Mouse (Mus musculus): ENCODE measurements around the gene Tnrc6b. TPM values are rescaled to one million over a fixed set of nuclear protein-coding genes. Genes with fewer than 3 reads are reported as not detected.

The Tnrc6b gene
- total RNA-seq, 2 experiments from 2014 or later, result 138 to 245 TPM

- ATAC-seq (replicated peaks; ENCODE audit: low FRiP score, poor library complexity, severe bottlenecking), result no peak
Measured at GRCm38 (mm10) chr15:80697564-80697963, 13.5 kb upstream of the Tnrc6b start.

DNA sequence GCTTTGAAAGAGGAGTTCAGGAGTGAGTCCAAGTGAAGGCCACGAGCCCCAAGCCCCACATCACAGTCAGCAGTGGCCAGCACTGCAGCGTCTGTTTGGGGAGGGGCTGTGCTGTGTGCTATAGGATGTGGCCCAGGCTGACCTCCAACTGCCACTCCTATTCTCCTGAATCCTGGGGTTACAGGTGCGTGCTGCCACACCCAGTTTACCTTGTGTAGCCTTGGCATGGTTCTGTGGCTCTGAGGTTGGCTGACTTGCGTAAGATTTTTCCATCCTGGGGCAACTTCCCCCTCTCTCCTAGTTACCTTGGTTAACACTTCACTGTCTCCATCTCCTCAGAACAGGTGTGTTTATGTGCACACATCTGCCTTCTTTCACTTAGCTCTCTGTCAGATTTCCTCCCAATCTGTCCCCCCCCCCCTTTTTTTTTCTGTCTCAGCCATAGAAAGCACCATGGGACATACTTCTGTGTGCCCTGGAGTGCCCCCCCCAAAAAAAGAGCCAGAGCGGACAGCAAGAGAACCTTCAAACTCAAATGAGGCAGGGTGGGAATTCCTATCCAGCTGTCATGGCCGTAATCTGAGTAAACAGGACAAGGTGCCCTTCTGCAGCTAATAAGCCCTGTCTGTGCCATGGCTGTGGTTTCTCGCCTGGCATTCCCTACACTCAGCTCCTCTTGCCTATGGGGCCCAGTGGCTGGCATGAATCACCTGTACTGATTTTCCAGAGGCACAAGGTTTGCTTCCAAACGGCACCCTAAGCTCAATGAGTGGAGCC, 9.4 kb upstream of the Tnrc6b start:
- ATAC-seq (replicated peaks; ENCODE audit: low FRiP score, poor library complexity, severe bottlenecking), result no peak

- ATAC-seq (replicated peaks; ENCODE audit: low FRiP score, poor library complexity, severe bottlenecking), result no peak
Measured at GRCm38 (mm10) chr15:80702910-80703309, 8.2 kb upstream of the Tnrc6b start.

GRCm38 (mm10) chr15:80703495-80703894, 7.6 kb upstream of the Tnrc6b start:
- ATAC-seq (replicated peaks; ENCODE audit: low FRiP score, poor library complexity, severe bottlenecking), result no peak

DNA sequence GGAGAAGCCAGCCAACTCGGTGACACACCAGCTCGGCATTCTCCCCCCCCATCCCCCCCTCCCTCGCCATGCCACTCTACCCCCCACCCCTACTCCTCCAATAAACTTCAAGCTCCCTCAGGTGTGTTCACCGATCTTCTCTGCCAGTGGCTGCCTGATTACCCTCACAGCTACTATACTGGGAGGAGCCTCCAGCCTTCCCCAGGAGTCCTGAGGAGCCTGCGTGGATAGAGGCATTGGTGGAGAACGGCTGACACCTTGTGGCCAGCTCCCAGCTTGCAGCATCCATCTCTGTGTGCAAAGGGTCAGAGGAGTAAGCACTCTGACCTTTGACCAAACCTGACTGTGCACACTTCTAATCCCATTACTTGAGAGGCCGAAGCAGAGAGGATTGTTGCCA, 6.8 kb upstream of the Tnrc6b start:
- ATAC-seq (replicated peaks; ENCODE audit: low FRiP score, poor library complexity, severe bottlenecking), result peak; percentile 75

- peak; percentile 10; the same call in 1 of the 2 replicates for ATAC-seq (replicated peaks; ENCODE audit: low FRiP score, poor library complexity, severe bottlenecking)
Measured at GRCm38 (mm10) chr15:80705828-80706549, 5.1 kb upstream of the Tnrc6b start.

GRCm38 (mm10) chr15:80706596-80706995, 4.5 kb upstream of the Tnrc6b start:
- ATAC-seq (replicated peaks; ENCODE audit: low FRiP score, poor library complexity, severe bottlenecking), result no peak

GRCm38 (mm10) chr15:80707088-80707487, 4.0 kb upstream of the Tnrc6b start:
- ATAC-seq (replicated peaks; ENCODE audit: low FRiP score, poor library complexity, severe bottlenecking), result no peak

DNA sequence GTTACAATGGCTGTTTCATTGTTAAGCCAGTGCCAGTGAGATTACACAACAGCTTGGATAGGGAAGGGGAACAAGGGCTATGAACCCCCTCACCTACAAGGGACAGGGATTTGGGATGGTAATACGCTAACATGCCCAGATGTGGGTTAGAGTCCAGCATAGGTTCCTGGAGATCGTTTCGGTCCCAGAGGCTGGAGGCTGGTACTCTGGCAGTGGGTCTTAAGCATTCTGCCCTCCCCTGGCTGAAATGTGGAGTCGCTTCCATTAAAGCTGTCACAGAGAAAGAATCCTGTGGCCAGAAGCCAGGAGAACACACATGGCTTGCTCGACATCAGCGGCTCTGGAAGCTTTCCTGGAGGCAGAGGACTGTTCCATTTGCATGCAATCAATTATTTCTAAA, 1.5 kb upstream of the Tnrc6b start:
- no peak for ATAC-seq (replicated peaks; ENCODE audit: low FRiP score, poor library complexity, severe bottlenecking)

DNA sequence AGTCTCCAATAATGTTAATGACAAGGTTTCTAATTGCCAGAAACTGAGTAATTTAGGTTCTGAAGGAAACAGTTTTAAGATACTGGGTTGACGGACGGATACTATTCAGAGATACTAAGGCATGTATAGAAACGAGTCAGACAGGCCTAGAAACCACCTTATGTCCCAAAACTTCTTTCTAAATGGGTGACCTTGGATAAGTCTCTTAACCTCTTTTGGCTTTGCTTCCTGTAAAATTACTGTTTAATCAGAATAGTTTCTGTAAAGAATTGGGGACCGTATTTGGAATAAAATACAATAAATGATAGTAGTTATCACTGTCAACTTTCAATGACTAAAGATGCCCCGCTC, 881 bp upstream of the Tnrc6b start:
- no peak for ATAC-seq (replicated peaks; ENCODE audit: low FRiP score, poor library complexity, severe bottlenecking)

DNA sequence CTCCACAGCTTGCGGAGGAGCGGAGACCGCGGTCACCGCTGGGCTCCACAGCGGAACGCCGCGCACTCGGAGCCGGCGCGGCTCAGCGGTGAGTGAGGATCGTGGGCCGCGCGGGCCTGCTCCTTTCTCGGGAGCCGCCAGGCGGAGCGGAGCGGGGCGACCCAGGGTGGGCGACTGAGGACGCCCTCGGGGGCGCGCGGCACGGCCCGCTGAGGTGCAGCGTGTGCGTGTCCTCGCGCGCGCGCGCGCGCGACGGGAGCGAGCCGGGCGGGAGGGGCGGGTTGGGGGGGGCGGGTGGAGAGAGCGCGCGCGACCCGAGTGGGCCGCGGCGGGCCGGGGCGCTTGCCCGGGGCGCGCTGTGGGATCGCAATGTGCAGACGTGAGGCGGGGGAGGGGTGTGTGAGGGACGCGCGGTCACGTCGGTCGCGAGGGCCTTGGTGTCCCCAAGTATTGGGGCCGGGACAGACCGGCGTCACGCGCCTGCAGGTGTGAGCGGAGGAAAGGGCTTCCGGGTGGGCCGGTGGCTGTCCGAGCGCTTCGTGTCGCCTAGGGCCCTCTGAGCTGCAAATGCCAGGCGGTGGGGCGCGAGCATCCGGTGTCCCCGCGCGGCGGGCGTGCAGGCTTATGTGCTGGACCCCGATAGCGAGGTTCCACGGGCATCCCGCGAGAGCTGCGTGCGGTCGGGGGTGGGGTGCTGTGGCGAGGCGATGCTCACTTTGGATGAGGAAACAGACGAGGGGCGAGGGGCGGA, 463 bp downstream of the Tnrc6b start:
- ATAC-seq (replicated peaks; ENCODE audit: low FRiP score, poor library complexity, severe bottlenecking), result peak; percentile 19

DNA sequence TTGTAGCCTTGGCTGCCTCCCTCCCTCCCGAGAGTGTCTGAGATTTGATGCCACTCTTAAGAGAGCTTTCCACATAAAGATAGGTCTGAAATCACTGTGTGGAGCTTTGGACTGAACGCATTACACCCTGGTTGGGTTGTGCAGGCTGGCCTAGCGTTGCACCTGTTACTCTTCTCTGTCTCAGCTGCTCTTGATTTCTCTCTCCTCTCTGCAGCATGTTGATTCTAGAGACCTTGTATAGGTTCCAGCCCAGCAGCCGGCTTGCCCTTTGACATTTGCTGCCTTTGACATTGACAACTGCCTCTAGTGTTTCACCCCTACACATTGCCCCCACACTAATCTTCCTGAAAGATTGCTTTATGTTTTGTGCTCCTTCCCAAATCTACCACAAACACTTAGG, 3.2 kb downstream of the Tnrc6b start:
- no peak for ATAC-seq (replicated peaks; ENCODE audit: low FRiP score, poor library complexity, severe bottlenecking)

GRCm38 (mm10) chr15:80716631-80717135, 5.6 kb downstream of the Tnrc6b start:
- no peak for ATAC-seq (replicated peaks; ENCODE audit: low FRiP score, poor library complexity, severe bottlenecking)

- ATAC-seq (replicated peaks; ENCODE audit: low FRiP score, poor library complexity, severe bottlenecking), result no peak
Measured at GRCm38 (mm10) chr15:80717431-80717830, 6.3 kb downstream of the Tnrc6b start.

- no peak for ATAC-seq (replicated peaks; ENCODE audit: low FRiP score, poor library complexity, severe bottlenecking)
Measured at GRCm38 (mm10) chr15:80720249-80720648, 9.1 kb downstream of the Tnrc6b start.

- no peak for ATAC-seq (replicated peaks; ENCODE audit: low FRiP score, poor library complexity, severe bottlenecking)
Measured at GRCm38 (mm10) chr15:80721861-80722260, 10.7 kb downstream of the Tnrc6b start.

GRCm38 (mm10) chr15:80722366-80722765, 11.3 kb downstream of the Tnrc6b start:
- no peak for ATAC-seq (replicated peaks; ENCODE audit: low FRiP score, poor library complexity, severe bottlenecking)

GRCm38 (mm10) chr15:80729477-80729876, 18.4 kb downstream of the Tnrc6b start:
- no peak for ATAC-seq (replicated peaks; ENCODE audit: low FRiP score, poor library complexity, severe bottlenecking)

GRCm38 (mm10) chr15:80731043-80731442, 19.9 kb downstream of the Tnrc6b start:
- no peak for ATAC-seq (replicated peaks; ENCODE audit: low FRiP score, poor library complexity, severe bottlenecking)

GRCm38 (mm10) chr15:80731511-80731910, 20.4 kb downstream of the Tnrc6b start:
- no peak for ATAC-seq (replicated peaks; ENCODE audit: low FRiP score, poor library complexity, severe bottlenecking)
